Mouse (Mus musculus) CH12.LX (cell line): ENCODE results near the gene Hoxb5. TPM values are rescaled to one million over a fixed set of nuclear protein-coding genes. Genes with fewer than 3 reads are reported as not detected.

ENCODE experiments used
- DNase-seq: peaks from one replicate; pipeline ENCODE4 v3.0.0-alpha.2; 2013; ENCODE audit errors: extremely low read depth
- H3K27ac ChIP-seq: 2 replicates; pipeline ENCODE4 v1.5.1; 2012; ENCODE audit warnings: low read depth, mild to moderate bottlenecking, control low read depth, moderate library complexity; ENCODE audit not compliant: insufficient read depth
- H3K27me3 ChIP-seq: replicated peaks from 2 replicates; pipeline ENCODE3; 2012; ENCODE audit warnings: inconsistent platforms
- H3K36me3 ChIP-seq, 2 experiments: replicated peaks in 1 of 2; 2 replicates each; pipeline versions ENCODE3 to v1.6.1; 2012; ENCODE audit warnings: inconsistent platforms in 1 of 2, low read length in 1 of 2, mild to moderate bottlenecking in 1 of 2, mixed read lengths in 1 of 2, moderate library complexity in 1 of 2; ENCODE audit not compliant: control insufficient read depth in 1 of 2, insufficient read depth in 1 of 2
- H3K4me1 ChIP-seq, 2 experiments: 2 replicates each; pipeline ENCODE4 v1.6.1; 2012; ENCODE audit warnings: inconsistent platforms in 1 of 2, moderate library complexity in 1 of 2; ENCODE audit not compliant: insufficient read depth in 2 of 2, control insufficient read depth in 1 of 2
- H3K4me2 ChIP-seq: 2 replicates; pipeline ENCODE4 v1.6.1; 2012; ENCODE audit warnings: low read depth, mild to moderate bottlenecking, control low read depth; ENCODE audit not compliant: poor library complexity, insufficient read depth, severe bottlenecking
- H3K4me3 ChIP-seq, 3 experiments: fragments of 150-350 bp in 1 of 3; sonication (generic) in 1 of 3; replicated peaks in 1 of 3; 2 replicates each; pipeline versions ENCODE3 to v1.5.1; 2011 to 2012; ENCODE audit warnings: low read depth in 2 of 3, low read length in 2 of 3, mild to moderate bottlenecking in 2 of 3, moderate library complexity in 2 of 3, control low read depth in 1 of 3, improper control_type of control experiment in 1 of 3, inconsistent platforms in 1 of 3, mixed read lengths in 1 of 3; ENCODE audit not compliant: poor library complexity in 1 of 3
- H3K79me2 ChIP-seq: replicated peaks from 2 replicates; pipeline ENCODE4 v1.6.1; 2012; ENCODE audit warnings: mild to moderate bottlenecking, moderate library complexity; ENCODE audit not compliant: control insufficient read depth, poor library complexity, insufficient read depth, severe bottlenecking; ENCODE audit errors: extremely low read depth
- H3K9ac ChIP-seq: 2 replicates; pipeline ENCODE4 v1.6.1; 2012; ENCODE audit warnings: low read depth, mild to moderate bottlenecking, control low read depth, moderate library complexity; ENCODE audit not compliant: insufficient read depth
- H3K9me3 ChIP-seq: replicated peaks from 2 replicates; pipeline ENCODE3; 2012; ENCODE audit warnings: low read length, inconsistent platforms, mixed read lengths
- BHLHE40 ChIP-seq: IDR thresholded peaks from 2 replicates; pipeline ENCODE4 v1.6.1; 2011; ENCODE audit warnings: mild to moderate bottlenecking, low read depth, low read length, improper control_type of control experiment
- CTCF ChIP-seq, 2 experiments: IDR thresholded peaks in 1 of 2; conservative IDR thresholded peaks in 1 of 2; 2 replicates each; pipeline ENCODE4 v1.5.1; 2011 to 2012; ENCODE audit warnings: low read depth in 2 of 2, low read length in 2 of 2, improper control_type of control experiment in 1 of 2, inconsistent platforms in 1 of 2, mild to moderate bottlenecking in 1 of 2, moderate library complexity in 1 of 2
- HCFC1 ChIP-seq: IDR thresholded peaks from 2 replicates; pipeline ENCODE4 v1.6.1; 2012; ENCODE audit warnings: low read depth, mild to moderate bottlenecking, inconsistent platforms, low read length, improper control_type of control experiment
- MAX ChIP-seq: IDR thresholded peaks from 2 replicates; pipeline ENCODE4 v1.6.1; 2011; ENCODE audit warnings: low read length, improper control_type of control experiment
- MAZ ChIP-seq: IDR thresholded peaks from 2 replicates; pipeline ENCODE4 v1.6.1; 2012; ENCODE audit warnings: low read depth, mild to moderate bottlenecking, inconsistent platforms, low read length, improper control_type of control experiment, moderate library complexity
- MYC ChIP-seq: IDR thresholded peaks from 2 replicates; pipeline ENCODE4 v1.6.1; 2011; ENCODE audit warnings: low read depth, mild to moderate bottlenecking, improper control_type of control experiment, low read length
- RAD21 ChIP-seq: IDR thresholded peaks from 2 replicates; pipeline ENCODE4 v1.6.1; 2011; ENCODE audit warnings: low read depth, mild to moderate bottlenecking, low read length, improper control_type of control experiment, moderate library complexity
- RCOR1 ChIP-seq: conservative IDR thresholded peaks from 2 replicates; pipeline ENCODE4 v1.6.1; 2012; ENCODE audit warnings: low read depth, mild to moderate bottlenecking, inconsistent platforms, low read length, improper control_type of control experiment
- SIN3A ChIP-seq: IDR thresholded peaks from 2 replicates; pipeline ENCODE4 v1.6.1; 2012; ENCODE audit warnings: low read length, improper control_type of control experiment, inconsistent platforms
- ZC3H11A ChIP-seq: IDR thresholded peaks from 2 replicates; pipeline ENCODE4 v1.6.1; 2012; ENCODE audit warnings: low read depth, mild to moderate bottlenecking, inconsistent platforms, low read length, improper control_type of control experiment
- ZMIZ1 ChIP-seq: IDR thresholded peaks from 2 replicates; pipeline ENCODE4 v1.6.1; 2012; ENCODE audit warnings: low read depth, mild to moderate bottlenecking, inconsistent platforms, low read length, improper control_type of control experiment
- dilution Hi-C: fragments of 300-500 bp; cut with MboI; formaldehyde crosslinking; loops from 2 replicates; pipeline ENCODE4 v1.14.3; 2020; ENCODE audit warnings: low sequenced_read_pairs; ENCODE audit not compliant: extremely low pct_unique_long_range_greater_than_20kb, extremely low pct_ligation_motif_present
- in situ Hi-C: fragments of 300-500 bp; cut with MboI; formaldehyde crosslinking; loops from 3 replicates; pipeline ENCODE4 v1.14.3; 2019; ENCODE audit warnings: low sequenced_read_pairs, low pct_ligation_motif_present, low pct_unique_long_range_greater_than_20kb, mixed read lengths
- polyA plus RNA-seq: library from polyadenylated mRNA; unstranded; fragments of >175 nt; gene quantifications from 2 replicates; pipeline ENCODE4 v1.2.1, GENCODE M21; 2012; ENCODE audit warnings: low read depth; ENCODE audit not compliant: insufficient read length
- total RNA-seq, 2 experiments: library from RNA; depleted of rRNA; stranded (reverse); fragments of 300-350 nt in 1 of 2; fragments of >200 nt in 1 of 2; gene quantifications; 2 replicates each; pipeline ENCODE4 v1.2.3; 2012 to 2014

Gene Hoxb5
- total and polyA plus RNA-seq, 3 experiments: 0.08 to 0.13 TPM; not detected in 1

- Histone ChIP-seq H3K36me3 (no peaks in the 10 kb centered on the region), H3K79me2 (no peaks in the 10 kb centered on the region), H3K4me3 (no peak within 1 kb of the TSS), H3K27ac (no peak within 1 kb of the TSS), H3K4me1 (peaks cover 3 to 8% of the 10 kb centered on the region in 2 experiments; a peak in 3 of 4 replicates), H3K4me2 (no peak within 1 kb of the TSS), H3K27me3 (peaks cover 96% of the 10 kb centered on the region), H3K9ac (no peak within 1 kb of the TSS), H3K9me3 (peaks cover 16% of the 10 kb centered on the region)
- DNase-seq: no peak
- in situ Hi-C loops (no loop called here), dilution Hi-C loops (no loop called here)
- no peak for TF ChIP-seq CTCF (conservative IDR thresholded peaks at IDR 0.05 in 1 of 2, IDR thresholded peaks at IDR 0.05 in 1 of 2; ENCODE audit: low read depth in 2 of 2, low read length in 2 of 2)
- TF ChIP-seq SIN3A: no peak
Measured at GRCm38 (mm10) chr11:96285771-96286738, 17.1 kb upstream of the Hoxb5 start, which contains the start of gene Hoxb7. Gene Hoxb7, plus strand, starts transcription at chr11:96286623.

- H3K79me2 ChIP-seq: no peaks in the 10 kb centered on the region
- DNase-seq: no peak
- H3K27ac ChIP-seq: no peak overlapping the region
- no peak overlapping the region for H3K4me3 ChIP-seq
- dilution Hi-C loops (no loop called here), in situ Hi-C loops (no loop called here)
- peaks cover 5 to 8% of the 10 kb centered on the region in 2 experiments; a peak in 3 of 4 replicates for H3K4me1 ChIP-seq
- H3K4me2 ChIP-seq: no peak overlapping the region
- H3K9me3 ChIP-seq: peaks cover 16% of the 10 kb centered on the region
- H3K9ac ChIP-seq: no peak overlapping the region
- peaks cover 96% of the 10 kb centered on the region for H3K27me3 ChIP-seq
- no peak for TF ChIP-seq MAZ
- no peak for TF ChIP-seq RCOR1
- TF ChIP-seq MYC: no peak
- H3K36me3 ChIP-seq: no peaks in the 10 kb centered on the region
Measured at GRCm38 (mm10) chr11:96286739-96287385, 16.3 kb upstream of the Hoxb5 start.

- no peak for DNase-seq
- TF ChIP-seq HCFC1 (no peak), RAD21 (no peak), BHLHE40 (no peak), ZC3H11A (no peak), ZMIZ1 (no peak), MAX (no peak), RCOR1 (no peak)
- TF ChIP-seq, all 38 proteins: peak for 0
- in situ Hi-C loops (no loop called here), dilution Hi-C loops (no loop called here)
- no peak overlapping the region for H3K4me2 ChIP-seq
- H3K4me1 ChIP-seq: peaks cover 5 to 8% of the 10 kb centered on the region in 2 experiments; a peak in 3 of 4 replicates
- H3K36me3 ChIP-seq: no peaks in the 10 kb centered on the region
- no peak overlapping the region for H3K4me3 ChIP-seq
- no peaks in the 10 kb centered on the region for H3K79me2 ChIP-seq
- peaks cover 95% of the 10 kb centered on the region for H3K27me3 ChIP-seq
- peaks cover 16% of the 10 kb centered on the region for H3K9me3 ChIP-seq
- no peak overlapping the region for H3K27ac ChIP-seq
- no peak overlapping the region for H3K9ac ChIP-seq
Measured at GRCm38 (mm10) chr11:96287411-96287810, 15.7 kb upstream of the Hoxb5 start.
